Mouse (Mus musculus) cerebellum, adult 2 months (tissue): ENCODE measurements around the gene Isyna1.

Source experiments
- CTCF ChIP-seq: fragments of 200-500 bp; IDR thresholded peaks from 2 replicates; pipeline ENCODE4 v1.5.1; 2011; ENCODE audit warnings: low read depth, mild to moderate bottlenecking, control low read depth, low read length, moderate library complexity, borderline replicate concordance; ENCODE audit not compliant: insufficient read depth
- POLR2A ChIP-seq: fragments of 200-500 bp; IDR thresholded peaks from 2 replicates; pipeline ENCODE4 v1.6.1; 2011; ENCODE audit warnings: low read length, control low read depth, borderline replicate concordance; ENCODE audit not compliant: insufficient read depth

GRCm38 (mm10) chr8:70549412-70550184 lies 44.6 kb upstream of the Isyna1 start:
- TF ChIP-seq CTCF (no peak), POLR2A (no peak)
